Mouse (Mus musculus) limb, embryonic 13.5 days (tissue): ENCODE results near the gene Myo18a. TPM values are rescaled to one million over a fixed set of nuclear protein-coding genes. Genes with fewer than 3 reads are reported as not detected.

ENCODE experiments used
- ATAC-seq: fragments of 200-750 bp; cut with Nextera tagmentation; 2 replicates; pipeline ENCODE4 v1.8.0; 2017; ENCODE audit warnings: low read depth, moderate number of reproducible peaks, moderate TSS enrichment; ENCODE audit not compliant: low FRiP score
- H3K27ac ChIP-seq: fragments of 300-500 bp; sonication (generic); 2 replicates; pipeline ENCODE4 v1.5.1; 2015; ENCODE audit warnings: inconsistent platforms, mild to moderate bottlenecking, moderate library complexity
- H3K27me3 ChIP-seq: fragments of 300-500 bp; sonication (generic); 2 replicates; pipeline ENCODE4 v1.6.1; 2015; ENCODE audit warnings: mild to moderate bottlenecking, inconsistent platforms
- H3K36me3 ChIP-seq: fragments of 300-500 bp; sonication (generic); 2 replicates; pipeline ENCODE4 v1.6.1; 2015; ENCODE audit warnings: inconsistent platforms, mild to moderate bottlenecking, moderate library complexity
- H3K4me1 ChIP-seq: fragments of 300-500 bp; sonication (generic); 2 replicates; pipeline ENCODE4 v1.6.1; 2015; ENCODE audit warnings: inconsistent platforms
- H3K4me2 ChIP-seq: fragments of 300-500 bp; sonication (generic); replicated peaks from 2 replicates; pipeline ENCODE4 v1.6.1; 2015; ENCODE audit warnings: inconsistent platforms, mild to moderate bottlenecking, moderate library complexity
- H3K4me3 ChIP-seq: fragments of 300-500 bp; sonication (generic); 2 replicates; pipeline ENCODE4 v1.5.1; 2015; ENCODE audit warnings: moderate library complexity, mild to moderate bottlenecking, inconsistent platforms
- H3K9ac ChIP-seq: fragments of 300-500 bp; sonication (generic); 2 replicates; pipeline ENCODE4 v1.6.1; 2015; ENCODE audit warnings: mild to moderate bottlenecking, inconsistent platforms
- H3K9me3 ChIP-seq: fragments of 300-500 bp; sonication (generic); 2 replicates; pipeline ENCODE4 v1.6.1; 2016; ENCODE audit warnings: inconsistent platforms
- WGBS: fragments of 180-500 bp; shearing (Covaris S2); methylation state at CpG from one replicate; pipeline ENCODE4 v1.1.7; 2015; 5-methylcytosine and 5-hydroxymethylcytosine counted together
- polyA plus RNA-seq: library from polyadenylated mRNA; unstranded; fragments of >200 nt; fragmentation: Nextera tagmentation; extraction: Ambion mirVana; gene quantifications from 2 replicates; pipeline ENCODE4 v1.2.1, GENCODE M21; 2015

The Myo18a gene
- polyA plus RNA-seq, 1 experiment from 2014 or later: 40.5 TPM

DNA sequence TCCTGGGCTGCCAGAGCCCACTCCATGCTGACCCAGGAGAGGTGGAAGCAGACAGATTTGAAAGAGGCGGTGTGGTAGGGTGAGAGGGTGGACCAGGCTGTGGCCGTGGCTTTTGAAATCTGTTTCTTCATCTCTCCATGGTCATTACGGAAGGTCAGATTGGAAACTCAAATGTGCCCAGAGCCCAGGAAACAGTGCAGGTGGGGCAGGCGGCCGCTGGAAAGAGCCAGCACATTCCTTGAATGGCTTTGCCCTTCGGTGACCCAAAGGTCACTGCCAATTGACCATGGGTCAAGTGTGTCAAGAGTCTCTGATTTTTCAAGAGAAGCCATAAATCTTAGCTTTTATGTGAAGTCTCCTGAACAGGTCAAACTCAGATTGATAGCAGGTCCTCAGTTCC, 150.5 kb downstream of the Myo18a start:
- Histone ChIP-seq H3K4me2 (no peak overlapping the region), H3K36me3 (no peaks in the 10 kb centered on the region), H3K4me1 (peaks cover 32% of the 10 kb centered on the region), H3K9me3 (no peaks in the 10 kb centered on the region), H3K9ac (no peak overlapping the region), H3K27ac (no peak overlapping the region), H3K27me3 (peaks cover 60% of the 10 kb centered on the region), H3K4me3 (no peak overlapping the region)
- no peak for ATAC-seq
- WGBS: 39% methylated on average over 6 of the region's 6 CpGs

DNA sequence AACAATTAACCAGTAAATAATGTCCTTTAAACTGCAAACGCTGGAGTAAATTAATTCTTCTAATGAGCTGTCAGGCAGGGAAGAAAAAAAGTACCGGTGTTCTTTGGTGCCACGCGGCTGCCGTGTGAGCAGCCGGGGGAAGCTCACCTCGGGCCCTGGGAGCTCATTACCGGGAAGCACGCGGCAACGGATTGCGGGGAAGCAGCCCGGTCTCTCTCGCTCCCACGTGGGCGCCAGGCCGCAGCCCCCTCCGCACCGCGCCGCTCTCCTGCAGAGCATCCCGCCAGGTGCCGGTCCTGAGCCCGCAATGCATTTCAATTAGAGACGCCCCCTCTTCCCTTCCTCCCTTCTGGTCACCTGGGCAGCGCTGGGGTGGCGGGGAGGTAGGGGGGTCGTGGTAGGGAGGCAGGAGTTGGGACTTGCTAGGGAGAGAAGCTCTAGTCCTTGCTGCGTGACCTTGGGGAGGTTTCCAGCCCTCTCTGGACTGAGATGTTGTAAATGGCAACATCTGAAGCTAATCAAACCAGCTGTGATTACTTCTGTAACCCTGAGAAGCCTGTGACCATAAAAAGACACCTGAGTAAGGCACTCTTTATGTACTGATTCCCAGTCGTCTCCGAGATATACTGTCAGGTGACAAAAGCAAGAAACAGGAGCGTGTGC, 151.7 kb downstream of the Myo18a start:
- H3K27ac ChIP-seq: no peak overlapping the region
- H3K9me3 ChIP-seq: no peaks in the 10 kb centered on the region
- peak overlapping the region; percentile 56 for H3K4me2 ChIP-seq
- peaks cover 32% of the 10 kb centered on the region for H3K4me1 ChIP-seq
- peaks cover 51% of the 10 kb centered on the region for H3K27me3 ChIP-seq
- no peak overlapping the region for H3K9ac ChIP-seq
- 2% methylated on average over 32 of the region's 32 CpGs for WGBS
- peak overlapping the region; percentile 23 for H3K4me3 ChIP-seq
- ATAC-seq: no peak
- no peaks in the 10 kb centered on the region for H3K36me3 ChIP-seq

Other genes starting within 250 kb of the Myo18a start
- gene Abhd15, start 248.1 kb upstream of the Myo18a start, polyA plus RNA-seq: 1.5 and 1.6 TPM in 2 replicates
- 57.6 and 57.8 TPM in 2 replicates for gene Trp53i13, start 247.3 kb upstream of the Myo18a start, polyA plus RNA-seq
- not detected in 2 replicates for gene Gm10392, start 244.0 kb upstream of the Myo18a start, polyA plus RNA-seq
- gene Taok1, start 155.4 kb upstream of the Myo18a start, polyA plus RNA-seq: 14.5 and 14.6 TPM in 2 replicates
- 4.7 and 5.1 TPM in 2 replicates for gene Nufip2, start 77.1 kb upstream of the Myo18a start, polyA plus RNA-seq
- not detected in 2 replicates for gene Cryba1, start 38.0 kb upstream of the Myo18a start, polyA plus RNA-seq
- 1.8 and 2.4 TPM in 2 replicates for gene Gm10277, start 24.5 kb downstream of the Myo18a start, polyA plus RNA-seq
- 0.66 and 1.4 TPM in 2 replicates for gene Pipox, start 130.8 kb downstream of the Myo18a start, polyA plus RNA-seq
- gene Sez6, start 167.6 kb downstream of the Myo18a start, polyA plus RNA-seq: 0.18 and 0.60 TPM in 2 replicates
- 21.5 and 22.0 TPM in 2 replicates for gene Phf12, start 219.5 kb downstream of the Myo18a start, polyA plus RNA-seq